Mouse (Mus musculus) testis, adult 2 months (tissue): Measurements from ENCODE around the gene Fcgr4.

Experiments used
- CTCF ChIP-seq: fragments of 200-500 bp; IDR thresholded peaks from 2 replicates; pipeline ENCODE4 v1.5.1; 2012; ENCODE audit warnings: low read depth, mild to moderate bottlenecking, inconsistent platforms, low read length, moderate library complexity; ENCODE audit not compliant: control insufficient read depth, insufficient read depth, insufficient replicate concordance
- POLR2A ChIP-seq: fragments of 200-500 bp; IDR thresholded peaks from 2 replicates; pipeline ENCODE4 v1.6.1; 2012; ENCODE audit warnings: low read depth, mild to moderate bottlenecking, inconsistent platforms, low read length, moderate library complexity; ENCODE audit not compliant: control insufficient read depth

GRCm38 (mm10) chr1:171043594-171044153, 25.0 kb downstream of the Fcgr4 start:
- no peak for TF ChIP-seq POLR2A
- TF ChIP-seq CTCF, result no peak
